Mouse (Mus musculus): Measurements from ENCODE around the gene Ndufc2. TPM values are rescaled to one million over a fixed set of nuclear protein-coding genes. Genes with fewer than 3 reads are reported as not detected.

Gene Ndufc2
- polyA plus RNA-seq, 1 experiment, result 209 TPM

DNA sequence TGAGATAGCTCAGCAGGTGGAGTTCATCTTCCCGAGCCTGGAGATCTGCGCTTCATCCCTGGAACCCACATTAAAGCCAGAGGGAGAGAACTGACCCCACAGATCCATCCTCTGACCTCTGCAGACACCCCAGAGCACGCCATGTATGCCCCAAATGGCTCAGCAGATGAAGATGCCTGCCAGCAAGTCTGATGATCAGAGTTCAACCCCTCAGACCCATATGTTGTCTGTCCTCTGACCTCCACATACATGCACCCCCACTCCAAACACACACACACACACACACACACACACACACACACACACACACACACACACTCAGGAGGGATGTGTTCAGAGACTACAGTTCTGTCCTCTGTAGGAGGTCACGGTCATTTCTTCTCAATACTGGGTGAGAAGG is 16.7 kb downstream of the Ndufc2 start:
- no peak overlapping the region for H3ac ChIP-seq (ENCODE audit: control insufficient read depth, insufficient read length, low read depth)
- no peaks in the 10 kb centered on the region for H3K79me2 ChIP-seq (ENCODE audit: control insufficient read depth, insufficient read depth)
- no peak overlapping the region for H3K4me3 ChIP-seq (ENCODE audit: insufficient read depth, poor library complexity, severe bottlenecking)
- no peaks in the 10 kb centered on the region for H3K79me3 ChIP-seq (ENCODE audit: low read depth)
- TF ChIP-seq CTCF (IDR thresholded peaks at IDR 0.05; ENCODE audit: control insufficient read depth, insufficient read depth, insufficient read length) (no peak), MAX (IDR thresholded peaks at IDR 0.05) (no peak)
- no peaks in the 10 kb centered on the region for H3K27me3 ChIP-seq (ENCODE audit: control insufficient read depth, insufficient read depth, insufficient read length)
- no peaks in the 10 kb centered on the region for H3K36me3 ChIP-seq (ENCODE audit: control insufficient read depth, insufficient read depth)

DNA sequence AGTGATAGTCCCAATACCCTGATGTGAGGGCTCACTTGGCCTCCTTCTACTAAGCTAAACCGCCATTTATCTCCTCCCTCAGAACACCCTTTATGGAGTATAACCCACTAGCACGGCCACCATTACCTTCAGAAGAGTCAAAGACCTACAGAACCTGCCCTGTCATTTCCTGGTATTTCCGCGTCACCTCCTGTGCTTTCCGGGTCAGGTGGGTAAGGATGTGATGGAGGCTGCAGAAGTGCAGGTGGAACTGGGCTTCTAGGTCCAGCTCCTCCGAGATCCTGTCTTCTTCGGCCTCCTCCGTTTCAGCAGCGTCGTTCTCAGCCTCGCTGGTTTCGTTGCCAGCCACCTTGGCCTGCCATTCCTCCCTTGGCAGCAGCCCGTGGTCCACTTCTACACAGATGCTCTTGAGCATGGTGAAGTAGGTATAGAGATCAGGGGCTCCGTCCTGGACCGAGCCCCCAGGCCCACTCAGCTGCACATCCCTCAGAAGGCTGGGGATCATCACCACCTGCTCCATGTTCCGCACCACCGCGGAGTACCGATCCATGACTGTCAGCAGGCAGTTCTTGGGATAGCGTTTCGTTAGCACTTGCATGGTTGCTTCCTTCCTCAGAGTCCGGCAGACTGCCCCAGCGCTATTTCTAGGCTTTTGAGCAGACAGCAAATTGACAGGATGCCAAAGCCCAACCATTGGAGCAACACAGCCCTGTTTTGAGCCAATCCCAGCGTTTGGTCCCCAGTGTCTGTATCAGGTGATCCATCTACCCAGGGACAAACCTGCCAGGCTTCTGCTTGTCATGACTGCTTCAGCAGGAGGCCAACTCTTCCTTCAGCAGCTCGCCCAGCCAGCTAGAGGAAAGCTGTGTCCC is 17.3 kb downstream of the Ndufc2 start, which contains the start of gene Thrsp:
Gene Thrsp (minus strand): TSS at position 825 of the 872 bp plus-strand sequence.
- no peaks in the 10 kb centered on the region for H3K79me2 ChIP-seq (ENCODE audit: control insufficient read depth, insufficient read depth)
- H3K79me3 ChIP-seq (ENCODE audit: low read depth), result no peaks in the 10 kb centered on the region
- TF ChIP-seq CTCF (IDR thresholded peaks at IDR 0.05; ENCODE audit: control insufficient read depth, insufficient read depth, insufficient read length) (no peak), FOSL1 (IDR thresholded peaks at IDR 0.05; ENCODE audit: insufficient read depth, low read length, poor library complexity, severe bottlenecking) (no peak), USF1 (IDR thresholded peaks at IDR 0.05; ENCODE audit: low read depth) (no peak), MYOG (IDR thresholded peaks at IDR 0.05; ENCODE audit: control insufficient read depth, extremely low read depth, insufficient read length) (no peak), CEBPB (IDR thresholded peaks at IDR 0.05; ENCODE audit: low read depth) (no peak), MYOD1 (IDR thresholded peaks at IDR 0.05; ENCODE audit: control insufficient read depth, insufficient read length, low read depth) (no peak), MAX (IDR thresholded peaks at IDR 0.05) (no peak)
- H3K27me3 ChIP-seq (ENCODE audit: control insufficient read depth, insufficient read depth, insufficient read length), result no peaks in the 10 kb centered on the region
- no peak within 1 kb of the TSS for H3K4me3 ChIP-seq (ENCODE audit: insufficient read depth, poor library complexity, severe bottlenecking)
- no peaks in the 10 kb centered on the region for H3K36me3 ChIP-seq (ENCODE audit: control insufficient read depth, insufficient read depth)
- no peak within 1 kb of the TSS for H3ac ChIP-seq (ENCODE audit: control insufficient read depth, insufficient read length, low read depth)

DNA sequence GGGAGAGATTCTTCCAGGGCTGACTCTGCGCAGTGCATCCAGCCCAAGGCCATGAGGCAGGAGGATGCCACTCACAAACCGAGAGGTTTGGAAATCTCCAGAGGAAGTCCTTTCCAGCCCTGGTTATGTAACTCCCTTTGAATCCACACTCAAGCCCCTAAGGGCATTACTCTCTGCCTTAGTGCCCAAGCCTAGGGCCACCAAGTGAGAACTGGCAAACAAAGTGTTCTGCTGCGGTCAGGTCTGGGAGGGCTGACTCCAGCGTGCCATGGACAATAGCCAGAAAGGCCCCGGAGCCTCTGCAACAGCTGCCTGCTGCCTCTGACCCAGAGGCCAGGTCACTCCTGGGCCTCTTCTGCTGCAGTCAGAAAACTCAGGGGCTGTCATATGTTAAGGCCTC is 18.9 kb downstream of the Ndufc2 start:
- TF ChIP-seq FOSL1 (IDR thresholded peaks at IDR 0.05; ENCODE audit: insufficient read depth, low read length, poor library complexity, severe bottlenecking), result no peak
- TF ChIP-seq USF1 (IDR thresholded peaks at IDR 0.05; ENCODE audit: low read depth), result no peak
- TF ChIP-seq CEBPB (IDR thresholded peaks at IDR 0.05; ENCODE audit: low read depth), result no peak
- no peak for TF ChIP-seq CTCF (IDR thresholded peaks at IDR 0.05; ENCODE audit: control insufficient read depth, insufficient read depth, insufficient read length)
- no peak for TF ChIP-seq MYOG (IDR thresholded peaks at IDR 0.05; ENCODE audit: control insufficient read depth, extremely low read depth, insufficient read length)
- TF ChIP-seq MAX (IDR thresholded peaks at IDR 0.05), result no peak
- TF ChIP-seq MYOD1 (IDR thresholded peaks at IDR 0.05; ENCODE audit: control insufficient read depth, insufficient read length, low read depth), result no peak
- H3K27me3 ChIP-seq (ENCODE audit: control insufficient read depth, insufficient read depth, insufficient read length), result no peaks in the 10 kb centered on the region

DNA sequence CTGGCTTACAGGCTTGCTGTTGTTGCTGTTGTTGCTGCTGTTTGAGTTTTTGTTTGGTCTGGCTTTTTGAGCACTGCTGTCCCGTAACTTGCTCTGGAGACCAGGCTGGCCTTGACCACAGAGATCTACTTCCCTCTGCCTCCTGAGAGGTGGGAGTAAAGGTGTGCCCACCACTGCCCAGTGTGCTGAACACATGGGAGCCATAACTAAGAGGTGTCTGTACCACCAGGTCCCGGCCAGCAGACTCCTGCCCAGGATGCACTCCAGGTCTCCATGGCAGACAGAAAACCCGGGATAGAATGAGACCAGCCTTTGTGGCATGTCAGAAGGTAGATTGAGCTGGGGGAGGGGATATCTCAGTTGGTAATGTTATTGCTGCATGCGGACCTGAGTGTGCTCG is 19.4 kb downstream of the Ndufc2 start:
- Histone ChIP-seq H3K27me3 (ENCODE audit: control insufficient read depth, insufficient read depth, insufficient read length) (no peaks in the 10 kb centered on the region), H3K79me2 (ENCODE audit: control insufficient read depth, insufficient read depth) (no peaks in the 10 kb centered on the region), H3ac (ENCODE audit: control insufficient read depth, insufficient read length, low read depth) (no peak overlapping the region), H3K36me3 (ENCODE audit: control insufficient read depth, insufficient read depth) (no peaks in the 10 kb centered on the region), H3K4me3 (ENCODE audit: insufficient read depth, poor library complexity, severe bottlenecking) (no peak overlapping the region), H3K79me3 (ENCODE audit: low read depth) (no peaks in the 10 kb centered on the region)
- no peak for TF ChIP-seq MYOG (IDR thresholded peaks at IDR 0.05; ENCODE audit: control insufficient read depth, extremely low read depth, insufficient read length)

More for the DNA sequence above, 18.9 kb downstream of the Ndufc2 start:
- H3K4me3 ChIP-seq (ENCODE audit: insufficient read depth, poor library complexity, severe bottlenecking), result no peak overlapping the region
- no peaks in the 10 kb centered on the region for H3K36me3 ChIP-seq (ENCODE audit: control insufficient read depth, insufficient read depth)
- H3K79me3 ChIP-seq (ENCODE audit: low read depth), result no peaks in the 10 kb centered on the region
- H3ac ChIP-seq (ENCODE audit: control insufficient read depth, insufficient read length, low read depth), result no peak overlapping the region
- no peaks in the 10 kb centered on the region for H3K79me2 ChIP-seq (ENCODE audit: control insufficient read depth, insufficient read depth)

DNA sequence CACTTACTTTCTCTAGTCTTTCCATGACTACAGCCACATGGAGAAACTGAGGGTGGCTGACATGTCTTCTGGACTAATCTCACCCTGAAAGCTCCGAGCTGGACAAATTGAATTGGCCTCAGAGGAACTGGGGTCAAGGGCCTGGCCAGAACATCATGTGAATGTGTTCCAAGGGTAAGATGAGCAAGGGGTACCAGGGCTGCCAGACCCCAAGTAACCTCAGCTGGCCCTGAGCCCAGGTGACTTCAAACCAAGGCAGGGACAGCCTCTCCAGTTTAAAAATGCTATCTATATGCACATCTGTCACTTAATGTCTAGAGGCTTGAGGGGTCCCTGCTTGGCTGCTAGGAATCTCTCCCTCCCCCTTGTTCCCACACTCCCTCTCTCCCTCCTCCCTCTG is 20.6 kb downstream of the Ndufc2 start:
- TF ChIP-seq CEBPB (IDR thresholded peaks at IDR 0.05; ENCODE audit: low read depth), result no peak
- TF ChIP-seq MYOD1 (IDR thresholded peaks at IDR 0.05; ENCODE audit: control insufficient read depth, insufficient read length, low read depth), result no peak
- TF ChIP-seq MAX (IDR thresholded peaks at IDR 0.05), result no peak
- TF ChIP-seq CTCF (IDR thresholded peaks at IDR 0.05; ENCODE audit: control insufficient read depth, insufficient read depth, insufficient read length), result no peak
- no peak for TF ChIP-seq MYOG (IDR thresholded peaks at IDR 0.05; ENCODE audit: control insufficient read depth, extremely low read depth, insufficient read length)
- TF ChIP-seq USF1 (IDR thresholded peaks at IDR 0.05; ENCODE audit: low read depth), result no peak
- TF ChIP-seq FOSL1 (IDR thresholded peaks at IDR 0.05; ENCODE audit: insufficient read depth, low read length, poor library complexity, severe bottlenecking), result no peak
- Histone ChIP-seq H3K27me3 (ENCODE audit: control insufficient read depth, insufficient read depth, insufficient read length) (no peaks in the 10 kb centered on the region), H3K79me2 (ENCODE audit: control insufficient read depth, insufficient read depth) (no peaks in the 10 kb centered on the region), H3K79me3 (ENCODE audit: low read depth) (no peaks in the 10 kb centered on the region), H3K4me3 (ENCODE audit: insufficient read depth, poor library complexity, severe bottlenecking) (no peak overlapping the region), H3ac (ENCODE audit: control insufficient read depth, insufficient read length, low read depth) (no peak overlapping the region), H3K36me3 (ENCODE audit: control insufficient read depth, insufficient read depth) (no peaks in the 10 kb centered on the region)

All from C2C12 (cell line).